Mouse (Mus musculus): ENCODE results near the gene Cdk14. TPM values are rescaled to one million over a fixed set of nuclear protein-coding genes. Genes with fewer than 3 reads are reported as not detected.

Cdk14 gene
- polyA plus RNA-seq (2012; ENCODE audit: low replicate concordance) = 0.46 TPM in 1 of 2 replicates, not detected in the other

DNA sequence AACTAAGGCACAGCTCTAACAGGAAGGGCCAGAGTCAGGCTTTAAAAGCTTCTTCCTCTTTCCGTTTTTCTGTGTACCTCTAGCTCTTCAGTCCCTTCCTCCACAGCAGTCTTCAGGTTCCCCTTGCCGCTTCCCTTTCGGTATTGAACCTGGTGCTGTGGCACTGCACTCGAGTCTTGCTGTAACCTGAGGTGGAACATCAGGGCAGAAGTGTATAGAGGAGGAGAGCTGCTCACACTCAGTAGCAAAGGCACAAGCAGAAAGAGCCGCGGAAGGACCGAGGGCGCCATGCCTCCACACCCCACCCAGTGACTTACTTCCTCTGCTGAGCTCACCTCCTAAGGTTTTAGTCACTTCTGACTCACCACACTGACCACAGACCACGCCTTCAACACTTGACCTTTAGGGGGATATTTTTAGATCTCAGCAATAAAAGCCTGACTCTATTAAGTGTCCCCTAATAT lies at the start of gene Cdk14:
Gene Cdk14 (minus strand): TSS at position 321 of the 464 bp plus-strand sequence.

DNA sequence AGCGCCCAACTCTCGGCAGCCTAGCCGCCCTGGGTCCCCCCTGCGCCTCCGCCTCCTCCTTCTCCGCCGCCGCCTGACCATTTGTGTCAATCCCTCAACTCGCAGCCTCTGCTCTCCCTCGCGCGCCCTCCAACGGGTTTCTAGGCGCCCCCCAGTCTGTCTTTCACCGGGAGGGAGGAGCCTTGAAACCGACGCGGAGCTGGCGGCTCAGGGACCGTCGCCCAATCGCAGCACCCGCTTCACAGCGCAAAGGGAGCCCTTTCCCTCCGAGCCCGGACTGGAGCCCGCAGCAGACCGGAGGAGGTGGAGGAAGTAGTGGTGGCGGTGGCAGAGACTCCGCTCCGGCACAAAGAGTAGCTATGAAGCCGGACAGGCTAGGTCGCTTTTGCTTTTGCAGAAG lies 662.2 kb downstream of the Cdk14 start, which contains the start of gene Fzd1:
Gene Fzd1 (minus strand): TSS at position 134 of the 400 bp plus-strand sequence.

Other genes with a start within 250 kb of the Cdk14 start
- gene 1700015F17Rik, start 58.8 kb upstream of the Cdk14 start, polyA plus RNA-seq (2012; ENCODE audit: low replicate concordance) = not detected in 2 replicates
- 2.2 and 5.6 TPM in 2 replicates for gene Cldn12, start 94.6 kb upstream of the Cdk14 start, polyA plus RNA-seq (2012; ENCODE audit: low replicate concordance)
- gene Gtpbp10, start 139.2 kb upstream of the Cdk14 start, polyA plus RNA-seq (2012; ENCODE audit: low replicate concordance) = 0.11 and 1.5 TPM in 2 replicates
- gene Gm8773, start 153.5 kb upstream of the Cdk14 start, polyA plus RNA-seq (2012; ENCODE audit: low replicate concordance) = not detected in 2 replicates
- gene Cfap69, start 243.9 kb upstream of the Cdk14 start, polyA plus RNA-seq (2012; ENCODE audit: low replicate concordance) = not detected in 2 replicates

Data from leukemia stem cell, adult 10-12 weeks (primary cell).